Mouse (Mus musculus) liver, embryonic 16.5 days (tissue): Measurements from ENCODE around the gene Rala. TPM values are rescaled to one million over a fixed set of nuclear protein-coding genes. Genes with fewer than 3 reads are reported as not detected.

Experiments used
- ATAC-seq: fragments of 200-750 bp; cut with Nextera tagmentation; 2 replicates; pipeline ENCODE4 v1.8.0; 2017; ENCODE audit warnings: low read depth, mild to moderate bottlenecking, moderate number of reproducible peaks, moderate library complexity
- H3K27ac ChIP-seq: fragments of 300-500 bp; sonication (generic); 2 replicates; pipeline ENCODE4 v1.5.1; 2014; ENCODE audit warnings: mild to moderate bottlenecking, low read length
- H3K27me3 ChIP-seq: fragments of 300-500 bp; sonication (generic); 2 replicates; pipeline ENCODE4 v1.6.1; 2014; ENCODE audit warnings: low read depth, low read length, mixed read lengths; ENCODE audit not compliant: control insufficient read depth, insufficient read depth
- H3K36me3 ChIP-seq: fragments of 300-500 bp; sonication (generic); 2 replicates; pipeline ENCODE4 v1.6.1; 2014; ENCODE audit warnings: mild to moderate bottlenecking; ENCODE audit not compliant: control insufficient read depth, insufficient read depth
- H3K4me1 ChIP-seq: fragments of 300-500 bp; sonication (generic); 2 replicates; pipeline ENCODE4 v1.6.1; 2014; ENCODE audit warnings: low read depth, low read length, mixed read lengths; ENCODE audit not compliant: control insufficient read depth
- H3K4me2 ChIP-seq: fragments of 300-500 bp; sonication (generic); 2 replicates; pipeline ENCODE4 v1.6.1; 2014; ENCODE audit warnings: low read depth, low read length, mixed read lengths
- H3K4me3 ChIP-seq: fragments of 300-500 bp; sonication (generic); 2 replicates; pipeline ENCODE4 v1.5.1; 2014; ENCODE audit warnings: low read depth, mild to moderate bottlenecking, low read length
- H3K9ac ChIP-seq: fragments of 300-500 bp; sonication (generic); 2 replicates; pipeline ENCODE4 v1.6.1; 2014; ENCODE audit warnings: low read depth, low read length
- H3K9me3 ChIP-seq: fragments of 300-500 bp; sonication (generic); replicated peaks from 2 replicates; pipeline ENCODE4 v1.6.1; 2016; ENCODE audit warnings: low read length; ENCODE audit not compliant: control insufficient read depth
- WGBS: fragments of 180-500 bp; shearing (Covaris S2); extraction: QIAGEN DNeasy Blood & Tissue Kit; methylation state at CpG from one replicate; pipeline ENCODE4 v1.1.7; 2014; ENCODE audit not compliant: insufficient replicate concordance; 5-methylcytosine and 5-hydroxymethylcytosine counted together
- polyA plus RNA-seq: library from polyadenylated mRNA; unstranded; fragments of >200 nt; fragmentation: Nextera tagmentation; extraction: Ambion mirVana; gene quantifications from 2 replicates; pipeline ENCODE4 v1.2.1, GENCODE M21; 2015

The Rala gene
- polyA plus RNA-seq, 1 experiment from 2014 or later = 16.9 TPM

DNA sequence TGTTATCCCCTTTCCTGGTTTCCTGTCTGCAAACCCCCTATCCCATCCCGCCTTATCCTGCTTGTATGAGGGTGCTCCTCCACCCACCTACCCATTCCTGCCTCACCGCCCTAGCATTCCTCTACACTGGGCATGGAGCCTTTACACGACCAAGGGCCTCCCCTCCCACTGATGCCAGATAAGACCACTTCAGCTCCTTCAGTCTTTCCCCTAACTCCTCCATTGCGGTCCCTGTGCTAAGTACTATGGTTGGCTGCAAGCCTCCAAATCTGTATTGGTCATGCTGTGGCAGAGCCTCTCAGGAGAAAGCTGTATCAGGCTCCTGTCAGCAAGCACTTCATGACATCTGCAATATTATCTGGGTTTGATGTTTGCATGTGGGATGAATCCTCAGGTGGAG, 42.6 kb downstream of the Rala start:
- Histone ChIP-seq H3K4me1 (no peaks in the 10 kb centered on the region), H3K4me3 (no peak overlapping the region), H3K4me2 (no peak overlapping the region), H3K9ac (no peak overlapping the region), H3K27ac (no peak overlapping the region), H3K36me3 (no peaks in the 10 kb centered on the region), H3K27me3 (no peaks in the 10 kb centered on the region), H3K9me3 (no peaks in the 10 kb centered on the region)
- no peak for ATAC-seq
- 62% methylated on average over 4 of the region's 4 CpGs for WGBS

DNA sequence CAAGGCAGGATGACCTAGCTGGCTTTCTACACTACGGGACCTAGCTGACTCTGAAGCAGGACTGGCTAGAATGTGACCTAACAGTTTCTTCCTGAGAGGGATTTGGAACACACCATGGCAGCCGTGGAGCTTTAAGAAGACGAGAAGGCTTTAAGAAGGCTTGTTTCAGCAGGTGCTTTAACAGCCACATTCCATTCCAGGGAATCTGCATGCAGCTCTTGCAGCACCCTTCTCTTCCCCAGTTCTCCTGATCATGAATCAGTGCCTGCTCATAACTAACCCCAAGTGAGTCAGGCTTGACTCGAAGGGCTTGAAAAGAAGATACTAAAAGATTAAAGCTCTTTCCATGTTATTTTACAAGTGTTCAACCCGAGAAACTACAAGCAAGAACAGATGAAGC, 43.4 kb downstream of the Rala start:
- no peak overlapping the region for H3K4me3 ChIP-seq
- H3K36me3 ChIP-seq = no peaks in the 10 kb centered on the region
- H3K9ac ChIP-seq = no peak overlapping the region
- WGBS = 66% methylated on average over 5 of the region's 5 CpGs
- H3K27me3 ChIP-seq = no peaks in the 10 kb centered on the region
- H3K27ac ChIP-seq = no peak overlapping the region
- H3K9me3 ChIP-seq = no peaks in the 10 kb centered on the region
- no peak overlapping the region for H3K4me2 ChIP-seq
- no peaks in the 10 kb centered on the region for H3K4me1 ChIP-seq
- no peak for ATAC-seq

DNA sequence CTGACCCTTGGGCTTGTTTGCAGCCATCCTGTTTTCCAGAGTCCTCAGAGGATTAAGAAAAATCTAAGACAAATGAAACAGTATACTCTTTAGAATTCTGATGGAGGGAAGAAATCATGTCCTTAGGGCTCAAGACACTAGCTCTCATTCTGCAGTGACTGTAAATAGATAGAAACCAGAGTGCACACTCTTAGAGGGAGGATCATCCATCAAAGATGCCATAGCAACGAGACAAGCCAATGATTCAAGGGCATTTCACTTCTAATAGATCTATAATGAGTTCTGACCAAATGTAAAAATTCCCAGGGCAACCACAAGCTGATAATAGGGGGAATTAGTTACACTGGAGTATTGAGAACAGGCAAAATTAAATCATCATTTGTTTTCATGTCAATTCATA, 47.0 kb downstream of the Rala start:
- Histone ChIP-seq H3K9ac (no peak overlapping the region), H3K27ac (no peak overlapping the region), H3K36me3 (no peaks in the 10 kb centered on the region), H3K4me1 (no peaks in the 10 kb centered on the region), H3K27me3 (no peaks in the 10 kb centered on the region), H3K4me3 (no peak overlapping the region), H3K9me3 (no peaks in the 10 kb centered on the region), H3K4me2 (no peak overlapping the region)
- 55% methylated on average over 1 of the region's 1 CpGs for WGBS
- ATAC-seq = no peak

DNA sequence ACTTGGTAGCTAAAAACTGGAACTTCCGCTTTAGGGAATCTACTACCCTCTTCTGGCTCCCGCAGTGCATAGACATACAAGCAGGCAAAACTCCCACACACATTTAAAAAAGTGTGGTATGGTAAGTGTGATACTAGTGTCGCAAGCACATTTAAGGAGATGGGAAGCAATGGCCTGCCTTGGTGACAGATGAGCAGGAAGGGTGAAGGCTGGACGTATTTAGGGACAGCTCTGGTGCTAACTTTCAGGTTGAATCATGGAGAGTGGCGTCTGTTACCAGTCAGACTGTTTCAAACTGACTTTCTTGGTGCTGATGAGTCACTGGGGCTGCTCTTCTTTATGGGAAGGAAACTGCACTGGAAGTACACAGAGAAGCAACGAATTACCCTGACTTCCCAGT, 52.5 kb downstream of the Rala start:
- no peak for ATAC-seq
- no peaks in the 10 kb centered on the region for H3K4me1 ChIP-seq
- H3K27ac ChIP-seq = no peak overlapping the region
- H3K4me2 ChIP-seq = no peak overlapping the region
- H3K27me3 ChIP-seq = no peaks in the 10 kb centered on the region
- WGBS = 73% methylated on average over 6 of the region's 6 CpGs
- no peak overlapping the region for H3K4me3 ChIP-seq
- no peaks in the 10 kb centered on the region for H3K36me3 ChIP-seq
- no peaks in the 10 kb centered on the region for H3K9me3 ChIP-seq
- H3K9ac ChIP-seq = no peak overlapping the region

DNA sequence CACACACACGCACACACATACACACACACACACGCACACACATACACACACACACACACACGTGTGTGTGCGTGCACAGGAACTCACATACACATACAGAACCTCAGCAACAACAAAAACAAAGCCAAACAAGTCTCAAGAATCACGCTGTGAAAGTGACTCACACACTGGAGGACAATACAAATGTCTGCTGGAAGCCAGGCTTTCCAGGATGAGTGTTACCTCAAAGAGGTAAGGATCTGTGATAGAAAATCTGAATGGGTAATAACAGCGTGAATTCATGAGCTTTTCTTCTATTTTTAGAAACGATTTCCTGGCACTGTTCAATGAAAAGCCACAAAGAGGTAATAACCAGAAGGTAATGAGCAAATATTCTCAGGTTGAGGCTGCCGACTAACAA, 59.8 kb downstream of the Rala start:
- H3K27ac ChIP-seq = no peak overlapping the region
- no peak overlapping the region for H3K4me2 ChIP-seq
- no peaks in the 10 kb centered on the region for H3K36me3 ChIP-seq
- no peak overlapping the region for H3K9ac ChIP-seq
- no peaks in the 10 kb centered on the region for H3K9me3 ChIP-seq
- WGBS = 63% methylated on average over 8 of the region's 8 CpGs
- no peak for ATAC-seq
- no peak overlapping the region for H3K4me3 ChIP-seq
- H3K27me3 ChIP-seq = no peaks in the 10 kb centered on the region
- no peaks in the 10 kb centered on the region for H3K4me1 ChIP-seq

DNA sequence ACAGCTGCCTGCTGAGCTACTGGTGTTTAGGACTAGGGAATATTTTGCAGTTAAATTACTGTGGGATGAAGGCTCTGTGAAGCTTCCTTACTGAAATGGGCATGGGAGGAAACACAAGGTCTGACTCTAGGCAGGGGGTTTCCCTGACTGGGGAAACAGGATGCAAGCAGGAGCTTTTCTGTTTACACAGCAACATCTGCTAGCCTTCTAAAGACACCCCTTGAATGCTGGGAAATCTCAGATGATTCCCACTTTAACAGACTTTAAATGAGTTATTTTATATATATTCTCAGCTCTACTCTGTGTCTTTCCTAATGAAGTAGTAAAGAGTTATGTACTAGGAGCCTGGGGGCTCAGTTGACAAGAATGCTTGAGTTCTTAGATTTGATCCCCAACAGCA, 65.0 kb downstream of the Rala start:
- Histone ChIP-seq H3K4me2 (no peak overlapping the region), H3K27me3 (no peaks in the 10 kb centered on the region), H3K9me3 (no peaks in the 10 kb centered on the region), H3K4me1 (no peaks in the 10 kb centered on the region), H3K36me3 (no peaks in the 10 kb centered on the region), H3K27ac (no peak overlapping the region), H3K9ac (no peak overlapping the region), H3K4me3 (no peak overlapping the region)
- ATAC-seq = no peak

DNA sequence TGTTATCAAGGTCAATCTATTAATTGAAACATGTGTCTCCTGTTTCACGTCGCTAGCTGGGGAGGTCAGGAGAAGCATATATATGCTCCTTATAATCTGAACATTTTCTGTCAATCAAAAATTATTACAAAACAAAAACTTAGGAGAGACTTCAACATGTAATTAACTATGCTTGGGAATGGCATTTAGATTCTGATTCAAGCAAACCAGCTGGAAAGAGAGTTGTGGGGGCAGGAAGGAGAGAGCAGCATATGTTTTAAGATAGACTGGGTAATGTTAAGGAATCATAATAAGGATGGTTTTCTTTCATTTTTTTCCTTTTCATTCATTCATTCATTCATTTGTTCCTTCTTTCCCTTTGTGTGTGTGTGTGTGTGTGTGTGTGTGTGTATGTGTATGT, 77.3 kb downstream of the Rala start:
- WGBS = 64% methylated on average over 2 of the region's 2 CpGs

DNA sequence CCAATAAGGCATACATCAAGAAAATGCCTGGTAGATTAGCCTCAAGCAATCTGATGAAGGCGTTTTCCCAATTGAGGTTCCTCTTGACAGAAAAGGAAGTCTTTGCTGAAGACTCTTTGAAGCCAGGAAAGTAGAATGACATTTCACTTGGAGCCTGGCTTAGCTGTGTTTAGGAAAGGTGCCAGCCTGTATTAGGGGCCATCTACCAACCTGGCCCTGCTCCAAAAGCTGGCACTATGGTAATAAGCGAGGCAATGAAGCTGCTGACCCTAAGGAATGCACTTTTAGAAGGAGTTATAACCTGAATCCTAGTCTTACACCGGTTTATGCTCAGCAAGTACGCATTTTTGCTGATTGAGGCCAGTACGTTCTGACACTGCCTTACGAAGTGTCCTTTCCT, 83.5 kb downstream of the Rala start:
- Histone ChIP-seq H3K9ac (no peak overlapping the region), H3K36me3 (no peaks in the 10 kb centered on the region), H3K4me1 (no peaks in the 10 kb centered on the region), H3K27me3 (no peaks in the 10 kb centered on the region), H3K27ac (no peak overlapping the region), H3K4me3 (no peak overlapping the region), H3K9me3 (no peaks in the 10 kb centered on the region), H3K4me2 (no peak overlapping the region)
- 66% methylated on average over 6 of the region's 6 CpGs for WGBS
- no peak for ATAC-seq

More for the DNA sequence above, 77.3 kb downstream of the Rala start:
- H3K4me2 ChIP-seq = no peak overlapping the region
- H3K4me3 ChIP-seq = no peak overlapping the region
- H3K9me3 ChIP-seq = no peaks in the 10 kb centered on the region
- H3K27ac ChIP-seq = no peak overlapping the region
- no peak for ATAC-seq
- H3K36me3 ChIP-seq = no peaks in the 10 kb centered on the region
- no peak overlapping the region for H3K9ac ChIP-seq
- H3K4me1 ChIP-seq = no peaks in the 10 kb centered on the region
- no peaks in the 10 kb centered on the region for H3K27me3 ChIP-seq

DNA sequence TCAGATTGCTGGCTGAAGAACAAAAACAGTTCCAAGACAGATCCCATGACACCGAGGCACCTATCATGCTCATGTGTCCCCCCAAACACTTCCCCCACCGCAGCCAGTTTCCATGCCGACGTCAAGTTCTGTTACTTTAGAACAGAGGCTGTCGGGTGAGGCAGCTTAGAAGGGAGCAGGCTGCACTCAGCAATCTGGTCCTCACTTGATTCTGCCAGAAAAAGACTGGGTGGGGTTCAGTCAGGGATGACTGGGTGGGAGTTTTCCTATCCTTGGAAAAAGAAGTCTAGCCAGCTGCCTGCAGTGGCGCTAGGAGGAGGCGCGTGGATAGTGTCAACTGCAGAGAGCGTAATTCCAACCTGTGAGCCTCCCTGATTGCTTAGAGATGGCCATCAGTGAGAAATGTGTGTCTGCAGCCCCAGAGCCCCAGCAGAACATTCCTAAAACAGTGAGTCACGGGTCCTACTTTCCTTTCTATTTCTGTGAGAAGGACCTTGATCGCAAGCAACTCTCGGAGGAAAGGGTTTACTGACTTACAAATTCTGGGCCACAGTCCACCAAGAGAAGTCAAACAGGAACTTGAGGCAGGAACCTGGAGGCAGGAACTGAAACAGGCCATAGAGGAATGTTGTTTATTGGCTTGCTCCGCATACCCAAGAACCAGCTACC, 84.5 kb downstream of the Rala start:
- Histone ChIP-seq H3K27ac (no peak overlapping the region), H3K9ac (no peak overlapping the region), H3K4me2 (no peak overlapping the region), H3K9me3 (no peaks in the 10 kb centered on the region), H3K27me3 (no peaks in the 10 kb centered on the region), H3K4me3 (no peak overlapping the region), H3K36me3 (no peaks in the 10 kb centered on the region), H3K4me1 (no peaks in the 10 kb centered on the region)
- 72% methylated on average over 13 of the region's 13 CpGs for WGBS
- no peak for ATAC-seq
